8 mouse cellular contexts compared by ENCODE assay signal in the genomic region with DNA sequence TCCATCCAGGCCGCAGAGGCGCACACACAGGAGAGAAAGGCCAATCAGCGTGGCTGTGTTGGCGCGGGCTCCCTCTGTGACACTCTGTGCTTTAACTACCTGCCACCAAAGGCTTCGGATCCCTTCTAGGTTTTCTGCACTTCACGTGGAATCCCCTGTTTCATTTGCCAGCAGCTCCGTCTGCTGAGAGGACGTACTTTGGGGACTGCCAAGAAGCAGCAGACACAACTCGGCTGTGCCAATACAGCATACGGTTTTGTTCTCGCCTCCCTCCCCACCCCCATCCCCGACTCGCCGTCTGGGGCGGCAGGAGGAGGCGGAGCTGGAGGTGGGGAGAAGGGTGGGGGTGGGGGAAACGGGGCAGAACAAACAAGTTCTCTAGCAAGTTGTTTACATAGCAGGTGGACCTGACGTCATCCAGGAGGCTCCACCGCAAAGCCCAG. TPM values are rescaled to one million over a fixed set of nuclear protein-coding genes. Genes with fewer than 3 reads are reported as not detected.
DNase-seq lines count a peak whose midpoint lies in the region; ATAC-seq and TF ChIP-seq lines count a peak whose summit lies in the region.

No protein-coding gene starts in this region.

- no peaks in the 10 kb centered on the region for H3K36me3 ChIP-seq in midbrain, embryonic 12.5 days
- no peaks in the 10 kb centered on the region for H3K36me3 ChIP-seq in stomach, postnatal 0 days (ENCODE audit: control insufficient read depth, insufficient read depth, low read length)

- peak overlapping the region; percentile 93 for H3K4me2 ChIP-seq in midbrain, embryonic 12.5 days (replicated peaks)
- peak overlapping the region; percentile 88 for H3K4me2 ChIP-seq in stomach, postnatal 0 days (replicated peaks; ENCODE audit: low read depth)

- no peak for TF ChIP-seq CTCF in stomach, postnatal 0 days (IDR thresholded peaks at IDR 0.05; ENCODE audit: low read depth)

- peaks cover 10% of the 10 kb centered on the region for H3K27me3 ChIP-seq in midbrain, embryonic 12.5 days
- no peaks in the 10 kb centered on the region for H3K27me3 ChIP-seq in stomach, postnatal 0 days (ENCODE audit: control insufficient read depth, insufficient read depth, low read length)

- H3K4me3 ChIP-seq in midbrain, embryonic 12.5 days = peak overlapping the region; percentile 75
- peak overlapping the region; percentile 77 for H3K4me3 ChIP-seq in stomach, postnatal 0 days (ENCODE audit: low read depth, low read length)

- peak overlapping the region; percentile 84 for H3K27ac ChIP-seq in midbrain, embryonic 12.5 days (replicated peaks)
- peak overlapping the region; percentile 92 for H3K27ac ChIP-seq in stomach, postnatal 0 days (replicated peaks)

- no peaks in the 10 kb centered on the region for H3K9me3 ChIP-seq in midbrain, embryonic 12.5 days
- no peaks in the 10 kb centered on the region for H3K9me3 ChIP-seq in stomach, postnatal 0 days (ENCODE audit: control insufficient read depth, low read length)

- ATAC-seq in midbrain, embryonic 12.5 days (ENCODE audit: low FRiP score, low read depth) = peak; percentile 83
- ATAC-seq in stomach, postnatal 0 days (ENCODE audit: low FRiP score, low TSS enrichment) = peak; percentile 88

- 1% methylated on average over 20 of the region's 20 CpGs for WGBS in midbrain, embryonic 12.5 days
- 0% methylated on average over 20 of the region's 20 CpGs for WGBS in stomach, postnatal 0 days

- peak overlapping the region; percentile 78 for H3K9ac ChIP-seq in midbrain, embryonic 12.5 days (replicated peaks)
- peak overlapping the region; percentile 86 for H3K9ac ChIP-seq in stomach, postnatal 0 days (ENCODE audit: low read length)

- no peak for TF ChIP-seq EP300 in stomach, postnatal 0 days (optimal IDR thresholded peaks at IDR 0.05)

- intact Hi-C loops in left cerebral cortex, postnatal 36 days (cut with DNase I) = loop anchor here (5.0 to 10.0 kb wide), 3 partner anchors 287 to 1894 kb away; no protein-coding TSS in a partner anchor

- DNase-seq in adrenal gland, postnatal 10 days = peak; percentile 73
- peak; percentile 78 for DNase-seq in embryo, embryonic 10 days (ENCODE audit: low spot score)
- DNase-seq in gastrocnemius, postnatal 25 days = peak; percentile 60
- peak; percentile 47 for DNase-seq in induced T-regulatory cell, adult 2 months (ENCODE audit: low read depth)
- DNase-seq in left cerebral cortex, postnatal 36 days (ENCODE audit: low spot score in 2 of 2) = peak; percentile 61 to 70
- DNase-seq in stomach, postnatal 0 days (ENCODE audit: low spot score) = peak; percentile 93
- no peak for DNase-seq in thymus, postnatal 0 days (ENCODE audit: low spot score)

- peaks cover 39% of the 10 kb centered on the region for H3K4me1 ChIP-seq in midbrain, embryonic 12.5 days
- peaks cover 7% of the 10 kb centered on the region; the same call in 1 of the 2 replicates for H3K4me1 ChIP-seq in stomach, postnatal 0 days (replicated peaks; ENCODE audit: control insufficient read depth, insufficient read depth)

RNA-seq across cellular contexts. Expression of gene Foxp2, which starts 0.5 kb away (rescaled TPM):
- 1 to 10 TPM; 5.5 to 7.0 TPM for total RNA-seq in adrenal gland, postnatal 10 days (2021)
- 1 to 10 TPM; 1.0 to 1.6 TPM for total RNA-seq in gastrocnemius, postnatal 25 days (2021)
- total RNA-seq in left cerebral cortex, postnatal 36 days (2021) = 10 to 100 TPM; 10.3 to 17.7 TPM
- 48.3 and 62.0 TPM in 2 replicates for polyA plus RNA-seq in midbrain, embryonic 12.5 days (2016; fragmentation: Nextera tagmentation; extraction: Ambion mirVana)
- 11.0 and 13.1 TPM in 2 replicates for polyA plus RNA-seq in stomach, postnatal 0 days (2015; fragmentation: Nextera tagmentation; extraction: Ambion mirVana)
- 0.13 and 0.43 TPM in 2 replicates for polyA plus RNA-seq in thymus, postnatal 0 days (2015; fragmentation: Nextera tagmentation; extraction: Ambion mirVana)
